Mouse (Mus musculus): Measurements from ENCODE around the gene Dmwd. TPM values are rescaled to one million over a fixed set of nuclear protein-coding genes. Genes with fewer than 3 reads are reported as not detected.
"Not testable (repeated sequence)": the region's sequence is repeated elsewhere in the genome, so short reads cannot be mapped to it uniquely, and the experiment has no call there.

Gene Dmwd
- polyA plus RNA-seq, 1 experiment from 2014 or later = 7.4 TPM

DNA sequence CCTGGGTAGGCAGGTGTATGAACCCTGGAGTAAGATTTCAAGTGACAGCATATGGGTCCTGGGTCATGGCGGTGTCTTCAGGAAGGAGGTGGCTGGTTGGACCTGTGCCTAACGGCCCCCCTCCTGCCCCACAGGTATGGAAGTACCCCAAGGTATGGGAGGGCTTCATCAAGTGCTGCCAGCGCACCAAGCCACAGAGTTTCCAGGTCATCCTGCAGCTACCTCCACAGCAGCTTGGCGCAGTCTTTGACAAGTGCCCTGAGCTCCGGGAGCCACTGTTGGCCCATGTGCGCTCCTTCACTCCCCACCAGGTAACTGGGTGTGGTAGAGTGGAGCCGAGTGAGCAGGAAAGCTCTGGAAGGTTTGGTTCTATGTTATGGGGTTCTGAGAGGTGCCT lies 22.9 kb upstream of the Dmwd start:
- H3K4me3 ChIP-seq = no peak overlapping the region
- H3K4me1 ChIP-seq = no peaks in the 10 kb centered on the region
- 85% methylated on average over 7 of the region's 7 CpGs for WGBS (ENCODE audit: insufficient replicate concordance)
- peaks cover 73% of the 10 kb centered on the region for H3K36me3 ChIP-seq
- no peaks in the 10 kb centered on the region for H3K9me3 ChIP-seq (replicated peaks)
- no peaks in the 10 kb centered on the region; the same call in 1 of the 2 replicates for H3K27me3 ChIP-seq (replicated peaks)
- no peak overlapping the region for H3K4me2 ChIP-seq
- no peak overlapping the region for H3K27ac ChIP-seq
- H3K9ac ChIP-seq = no peak overlapping the region
- ATAC-seq = no peak

DNA sequence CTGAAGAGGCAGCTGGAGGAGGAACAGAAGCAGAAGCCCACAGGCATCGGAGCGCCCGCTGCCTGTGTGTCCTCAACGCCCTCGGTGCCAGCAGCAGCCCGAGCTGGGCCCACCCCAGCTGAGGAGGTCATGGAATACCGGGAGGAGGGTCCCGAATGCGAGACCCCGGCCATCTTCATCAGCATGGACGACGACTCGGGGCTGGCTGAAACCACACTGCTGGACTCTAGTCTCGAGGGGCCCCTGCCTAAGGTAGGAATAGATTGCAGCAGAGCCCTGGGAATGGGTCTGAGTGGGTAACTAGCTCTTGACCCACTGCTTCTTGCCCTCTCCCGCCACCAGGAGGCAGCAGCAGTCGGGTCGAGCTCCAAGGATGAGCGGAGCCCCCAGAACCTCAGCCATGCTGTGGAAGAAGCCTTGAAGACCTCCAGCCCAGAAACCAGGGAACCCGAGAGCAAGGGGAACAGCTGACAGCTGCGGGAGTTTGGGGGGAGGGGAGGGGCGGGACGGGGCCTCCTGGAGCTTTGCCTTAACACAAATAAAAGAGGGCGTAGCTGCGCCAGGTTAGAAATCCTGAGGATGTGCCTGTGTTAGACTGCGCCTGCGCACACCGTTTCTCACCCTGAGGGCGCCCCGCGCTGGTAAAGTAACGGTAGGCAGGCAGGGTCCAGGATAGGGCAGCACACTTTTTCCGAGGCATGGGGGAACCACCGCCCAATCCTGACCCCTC lies 21.8 kb upstream of the Dmwd start, which contains the start of gene Rsph6a:
TSS of gene Rsph6a (plus strand) at position 644 of the 730 bp plus-strand sequence.
- 60% methylated on average over 33 of the region's 33 CpGs for WGBS (ENCODE audit: insufficient replicate concordance)
- peaks cover 62% of the 10 kb centered on the region for H3K36me3 ChIP-seq
- H3K27me3 ChIP-seq (replicated peaks) = no peaks in the 10 kb centered on the region; the same call in 1 of the 2 replicates
- H3K4me1 ChIP-seq = no peaks in the 10 kb centered on the region
- H3K4me3 ChIP-seq = no peak within 1 kb of the TSS
- H3K4me2 ChIP-seq = no peak within 1 kb of the TSS
- ATAC-seq = peak; percentile 28; the same call in 1 of the 2 replicates
- H3K27ac ChIP-seq = no peak within 1 kb of the TSS
- no peak within 1 kb of the TSS for H3K9ac ChIP-seq
- H3K9me3 ChIP-seq (replicated peaks) = no peaks in the 10 kb centered on the region

DNA sequence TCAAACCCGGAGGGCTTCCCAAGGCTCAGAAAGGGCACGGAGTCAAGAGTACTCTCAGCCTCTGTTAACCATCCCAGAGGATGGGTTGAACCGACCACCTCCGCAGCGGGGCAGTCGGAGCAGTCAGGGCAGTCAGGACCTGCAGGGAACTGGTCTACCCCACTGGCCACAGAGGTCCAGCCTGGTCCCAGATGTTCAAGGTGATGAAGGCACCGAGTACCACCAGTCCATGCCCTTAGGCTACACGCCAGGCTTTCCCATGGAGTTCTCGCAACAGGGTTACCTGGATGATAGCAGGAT lies 21.3 kb upstream of the Dmwd start:
- WGBS (ENCODE audit: insufficient replicate concordance) = 79% methylated on average over 9 of the region's 9 CpGs
- H3K4me1 ChIP-seq = no peaks in the 10 kb centered on the region
- no peak overlapping the region for H3K27ac ChIP-seq
- no peaks in the 10 kb centered on the region; the same call in 1 of the 2 replicates for H3K27me3 ChIP-seq (replicated peaks)
- no peak for ATAC-seq
- no peaks in the 10 kb centered on the region for H3K9me3 ChIP-seq (replicated peaks)
- no peak overlapping the region for H3K4me3 ChIP-seq
- no peak overlapping the region for H3K4me2 ChIP-seq
- no peak overlapping the region for H3K9ac ChIP-seq
- H3K36me3 ChIP-seq = peaks cover 57% of the 10 kb centered on the region

DNA sequence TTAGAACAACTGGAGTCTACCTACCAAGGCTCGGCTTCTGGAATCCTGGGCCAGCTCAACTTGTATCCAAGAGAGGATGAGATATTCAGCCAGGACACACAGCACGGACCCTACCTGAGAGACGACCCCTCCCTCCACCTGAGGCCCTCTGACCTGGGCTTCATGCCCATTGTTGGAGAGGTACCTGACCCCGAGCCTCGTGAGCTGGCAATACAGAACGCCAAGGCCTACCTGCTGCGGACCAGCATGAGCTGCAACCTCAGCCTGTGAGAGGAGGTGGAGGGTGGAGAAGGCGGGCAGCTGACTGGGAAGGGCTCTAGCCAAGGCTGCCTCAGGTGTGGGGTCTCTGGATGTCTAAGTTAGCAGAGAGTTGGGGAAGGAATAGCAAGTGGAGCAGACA lies 20.9 kb upstream of the Dmwd start:
- H3K4me1 ChIP-seq = no peaks in the 10 kb centered on the region
- no peak for ATAC-seq
- H3K4me3 ChIP-seq = no peak overlapping the region
- 83% methylated on average over 8 of the region's 8 CpGs for whole genome bisulfite sequencing (ENCODE audit: insufficient replicate concordance)
- H3K27me3 ChIP-seq (replicated peaks) = no peaks in the 10 kb centered on the region; the same call in 1 of the 2 replicates
- no peak overlapping the region for H3K4me2 ChIP-seq
- H3K27ac ChIP-seq = no peak overlapping the region
- H3K9me3 ChIP-seq (replicated peaks) = no peaks in the 10 kb centered on the region
- H3K36me3 ChIP-seq = peaks cover 53% of the 10 kb centered on the region
- no peak overlapping the region for H3K9ac ChIP-seq

DNA sequence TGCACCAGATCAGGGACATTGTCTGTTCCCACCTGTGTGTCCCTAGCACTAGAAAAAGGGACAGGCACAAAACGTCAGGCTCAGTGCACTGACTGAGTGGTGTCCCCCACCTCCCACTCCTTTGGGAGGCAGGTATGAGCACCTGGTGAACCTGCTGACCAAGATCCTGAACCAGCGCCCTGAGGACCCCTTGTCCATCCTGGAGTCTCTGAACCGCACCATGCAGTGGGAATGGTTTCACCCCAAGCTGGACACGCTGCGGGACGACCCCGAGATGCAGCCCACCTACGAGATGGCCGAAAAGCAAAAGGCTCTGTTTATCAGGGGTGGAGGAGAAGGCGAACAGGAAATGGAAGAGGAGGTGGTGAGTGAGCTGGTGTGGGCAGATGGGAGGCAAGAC lies 18.6 kb upstream of the Dmwd start:
- ATAC-seq = no peak
- H3K27ac ChIP-seq = no peak overlapping the region
- H3K4me2 ChIP-seq = no peak overlapping the region
- 65% methylated on average over 10 of the region's 10 CpGs for WGBS (ENCODE audit: insufficient replicate concordance)
- no peaks in the 10 kb centered on the region for H3K4me1 ChIP-seq
- H3K27me3 ChIP-seq (replicated peaks) = peaks cover 5% of the 10 kb centered on the region; the same call in 1 of the 2 replicates
- peaks cover 30% of the 10 kb centered on the region for H3K36me3 ChIP-seq
- H3K9me3 ChIP-seq (replicated peaks) = no peaks in the 10 kb centered on the region
- no peak overlapping the region for H3K4me3 ChIP-seq
- no peak overlapping the region for H3K9ac ChIP-seq

DNA sequence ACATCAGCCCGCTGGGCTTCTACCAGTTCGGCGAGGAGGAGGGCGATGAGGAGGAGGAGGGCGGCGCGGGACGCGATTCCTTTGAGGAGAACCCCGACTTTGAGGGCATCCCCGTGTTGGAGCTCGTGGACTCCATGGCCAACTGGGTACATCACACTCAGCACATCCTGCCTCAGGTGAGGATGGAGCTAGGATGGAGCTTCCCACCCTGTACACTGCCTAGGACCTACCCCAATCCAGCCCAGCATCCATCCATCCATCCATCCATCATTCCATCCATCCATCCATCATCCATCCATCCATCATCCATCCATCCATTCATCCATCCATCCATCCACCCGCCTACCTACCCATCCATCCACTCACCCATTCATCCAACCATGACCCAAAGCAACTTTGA lies 10.1 kb upstream of the Dmwd start:
- no peak for ATAC-seq
- Histone ChIP-seq H3K36me3 (no peaks in the 10 kb centered on the region), H3K27ac (no peak overlapping the region), H3K4me3 (no peak overlapping the region), H3K9ac (no peak overlapping the region), H3K4me2 (no peak overlapping the region), H3K4me1 (peaks cover 9% of the 10 kb centered on the region), H3K9me3 (replicated peaks) (no peaks in the 10 kb centered on the region), H3K27me3 (replicated peaks) (peaks cover 68% of the 10 kb centered on the region)
- 37% methylated on average over 13 of the region's 13 CpGs for WGBS (ENCODE audit: insufficient replicate concordance)

DNA sequence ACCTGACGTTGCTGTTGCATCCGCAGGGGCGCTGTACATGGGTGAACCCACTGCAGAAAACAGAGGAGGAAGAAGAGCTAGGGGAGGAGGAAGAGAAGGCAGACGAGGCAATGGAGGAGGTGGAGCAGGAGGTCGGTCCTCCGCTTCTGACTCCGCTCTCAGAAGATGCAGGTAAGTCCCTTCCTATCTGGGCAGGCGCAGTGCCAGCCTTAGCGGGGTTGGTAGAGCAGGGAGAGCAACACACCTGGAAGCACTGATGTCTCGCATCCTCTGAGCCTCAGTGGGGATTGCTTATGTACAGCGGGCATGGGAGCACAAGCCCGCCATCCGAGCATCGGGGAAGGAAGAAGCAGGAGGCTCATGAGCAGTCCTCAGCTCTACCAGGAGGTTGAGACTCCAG lies 9.0 kb upstream of the Dmwd start:
- Histone ChIP-seq H3K9me3 (replicated peaks) (no peaks in the 10 kb centered on the region), H3K27ac (no peak overlapping the region), H3K9ac (no peak overlapping the region), H3K27me3 (replicated peaks) (peaks cover 73% of the 10 kb centered on the region), H3K4me1 (peaks cover 9% of the 10 kb centered on the region), H3K36me3 (no peaks in the 10 kb centered on the region), H3K4me3 (no peak overlapping the region), H3K4me2 (no peak overlapping the region)
- ATAC-seq = no peak
- 27% methylated on average over 14 of the region's 14 CpGs for WGBS (ENCODE audit: insufficient replicate concordance)

DNA sequence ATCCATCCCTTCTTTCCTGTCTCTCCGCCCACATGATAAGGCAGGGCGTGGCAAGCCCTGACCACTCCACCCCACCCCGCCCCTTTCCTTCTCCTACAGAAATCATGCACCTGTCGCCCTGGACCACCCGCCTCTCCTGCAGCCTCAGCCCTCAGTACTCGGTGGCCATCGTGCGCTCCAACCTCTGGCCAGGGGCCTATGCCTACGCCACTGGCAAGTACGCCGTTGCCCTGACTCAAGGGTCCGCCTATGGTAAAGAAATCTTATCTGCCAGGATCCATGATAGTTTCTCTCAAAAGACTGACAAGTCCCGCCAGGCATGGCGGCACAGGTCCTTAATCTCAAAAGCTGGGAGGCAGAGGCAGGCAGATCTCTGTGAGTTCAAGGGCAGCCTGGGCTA lies 8.1 kb upstream of the Dmwd start:
- no peaks in the 10 kb centered on the region for H3K9me3 ChIP-seq (replicated peaks)
- 47% methylated on average over 13 of the region's 14 CpGs for WGBS (ENCODE audit: insufficient replicate concordance)
- no peak overlapping the region for H3K4me2 ChIP-seq
- H3K4me1 ChIP-seq = peaks cover 9% of the 10 kb centered on the region
- H3K4me3 ChIP-seq = no peak overlapping the region
- peaks cover 78% of the 10 kb centered on the region for H3K27me3 ChIP-seq (replicated peaks)
- no peak overlapping the region for H3K27ac ChIP-seq
- H3K36me3 ChIP-seq = no peaks in the 10 kb centered on the region
- no peak overlapping the region for H3K9ac ChIP-seq
- ATAC-seq = no peak

DNA sequence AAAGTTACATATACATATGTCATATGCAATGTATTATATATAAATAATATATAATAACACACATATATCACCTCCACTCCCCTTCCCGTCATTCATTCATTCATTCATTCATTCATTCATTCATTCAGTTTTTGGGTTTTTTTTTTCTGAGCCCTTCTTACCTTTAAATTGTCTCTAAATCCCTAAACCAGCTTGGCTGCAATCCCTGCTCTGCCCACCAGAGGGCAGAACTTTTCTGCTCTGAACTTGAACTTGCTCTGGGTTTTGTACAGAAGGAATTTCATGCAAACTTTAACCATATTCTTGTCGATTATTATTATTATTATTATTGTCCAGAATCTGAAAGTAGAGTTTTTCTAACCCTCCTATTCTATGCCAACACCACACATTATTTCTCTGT lies 7.3 kb upstream of the Dmwd start:
- Histone ChIP-seq H3K27me3 (replicated peaks) (peaks cover 78% of the 10 kb centered on the region), H3K9ac (no peak overlapping the region), H3K9me3 (replicated peaks) (no peaks in the 10 kb centered on the region), H3K36me3 (no peaks in the 10 kb centered on the region), H3K4me3 (no peak overlapping the region), H3K4me1 (peaks cover 9% of the 10 kb centered on the region), H3K4me2 (no peak overlapping the region), H3K27ac (no peak overlapping the region)
- ATAC-seq = no peak
- WGBS (ENCODE audit: insufficient replicate concordance) = 2% methylated on average over 2 of the region's 2 CpGs

DNA sequence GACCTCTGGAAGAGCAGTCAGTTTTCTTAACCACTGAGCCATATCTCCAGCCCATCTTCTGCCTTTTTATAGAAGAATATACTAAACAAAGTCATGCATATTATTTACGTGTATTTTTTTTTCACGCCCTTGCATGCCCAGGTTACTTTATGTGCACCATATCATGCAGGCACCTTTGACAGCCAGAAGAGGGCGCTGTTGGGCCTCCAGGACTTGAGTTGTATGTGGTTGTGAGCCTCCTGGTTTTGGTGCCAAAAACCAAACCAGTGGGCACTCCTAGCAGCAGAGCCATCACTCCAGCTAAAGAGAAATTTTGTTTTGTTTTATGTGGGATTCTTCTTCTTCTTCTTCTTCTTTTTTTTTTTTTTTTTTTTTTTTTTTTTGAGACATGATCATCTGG lies 6.5 kb upstream of the Dmwd start:
- peaks cover 9% of the 10 kb centered on the region for H3K4me1 ChIP-seq
- H3K27ac ChIP-seq = no peak overlapping the region
- 34% methylated on average over 3 of the region's 3 CpGs for WGBS (ENCODE audit: insufficient replicate concordance)
- no peak overlapping the region for H3K4me2 ChIP-seq
- H3K4me3 ChIP-seq = no peak overlapping the region
- ATAC-seq = no peak
- H3K9me3 ChIP-seq (replicated peaks) = no peaks in the 10 kb centered on the region
- no peak overlapping the region for H3K9ac ChIP-seq
- H3K27me3 ChIP-seq (replicated peaks) = peaks cover 73% of the 10 kb centered on the region
- no peaks in the 10 kb centered on the region for H3K36me3 ChIP-seq

DNA sequence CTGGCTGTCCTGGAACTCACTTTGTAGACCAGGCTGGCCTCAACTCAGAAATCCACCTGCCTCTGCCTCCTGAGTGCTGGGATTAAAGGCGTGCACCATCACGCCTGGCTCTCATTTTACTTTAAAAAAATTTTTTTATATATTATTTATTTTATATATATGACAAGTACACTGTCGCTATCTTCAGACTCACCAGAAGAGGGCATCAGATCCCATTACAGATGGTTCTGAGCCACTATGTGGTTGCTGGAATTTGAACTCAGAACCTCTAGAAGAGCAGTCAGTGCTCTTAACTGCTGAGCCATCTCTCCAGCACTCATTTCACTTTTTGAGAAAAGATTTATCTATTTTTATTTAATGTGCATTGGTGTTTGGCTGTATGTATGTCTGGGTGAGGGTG lies 5.0 kb upstream of the Dmwd start:
- not testable (repeated sequence) for H3K9ac ChIP-seq; H3K4me3 ChIP-seq; H3K36me3 ChIP-seq; H3K9me3 ChIP-seq (replicated peaks); ATAC-seq; H3K4me2 ChIP-seq; H3K27ac ChIP-seq
- peaks cover 58% of the 10 kb centered on the region for H3K27me3 ChIP-seq (replicated peaks)
- 38% methylated on average over 3 of the region's 3 CpGs for WGBS (ENCODE audit: insufficient replicate concordance)
- H3K4me1 ChIP-seq = peaks cover 18% of the 10 kb centered on the region

DNA sequence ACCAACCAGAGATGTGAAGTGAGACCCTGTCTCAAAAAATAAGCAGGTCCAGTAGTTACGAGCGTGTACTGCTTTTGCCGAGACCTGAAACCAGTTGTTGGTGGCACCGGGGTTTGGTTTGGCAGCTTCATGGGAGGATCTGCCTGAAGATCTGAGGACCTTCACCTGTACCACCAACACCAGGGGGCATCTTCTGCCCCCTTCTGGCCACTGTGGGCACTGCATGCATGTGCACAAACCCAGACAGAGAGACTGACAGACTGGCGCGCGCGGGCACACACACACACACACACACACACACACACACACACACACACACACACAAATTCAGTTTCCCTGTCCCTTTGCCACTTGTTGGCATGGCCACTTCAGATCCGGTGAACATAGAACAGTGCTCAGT lies 2.5 kb upstream of the Dmwd start:
- Histone ChIP-seq H3K9me3 (replicated peaks) (no peaks in the 10 kb centered on the region), H3K27ac (no peak overlapping the region), H3K36me3 (peaks cover 6% of the 10 kb centered on the region), H3K4me1 (peaks cover 30% of the 10 kb centered on the region), H3K4me3 (no peak overlapping the region), H3K27me3 (replicated peaks) (peaks cover 34% of the 10 kb centered on the region), H3K4me2 (no peak overlapping the region), H3K9ac (no peak overlapping the region)
- no peak for ATAC-seq
- 64% methylated on average over 9 of the region's 9 CpGs for WGBS (ENCODE audit: insufficient replicate concordance)

DNA sequence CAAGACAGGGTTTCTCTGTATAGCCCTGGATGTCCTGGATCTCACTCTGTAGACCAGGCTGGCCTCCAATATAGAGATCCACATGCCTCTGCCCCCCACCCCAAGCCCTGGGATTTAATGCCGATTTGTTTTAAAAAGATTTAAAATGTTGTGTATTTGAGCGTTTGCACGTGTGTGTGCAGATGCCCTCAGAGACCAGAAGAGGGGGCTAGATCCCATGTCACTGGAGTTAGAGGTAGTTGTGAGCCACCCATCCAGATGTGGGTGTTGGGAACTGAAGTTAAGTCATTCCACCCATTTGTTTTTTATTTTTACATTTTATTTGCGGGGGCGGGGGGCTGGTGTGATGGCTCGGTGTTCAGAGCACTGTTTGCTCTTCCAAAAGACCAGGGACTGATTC lies 1.5 kb upstream of the Dmwd start:
- Histone ChIP-seq H3K4me1 (peaks cover 40% of the 10 kb centered on the region), H3K27me3 (replicated peaks) (peaks cover 39% of the 10 kb centered on the region), H3K4me2 (no peak overlapping the region), H3K9ac (no peak overlapping the region), H3K9me3 (replicated peaks) (no peaks in the 10 kb centered on the region), H3K36me3 (peaks cover 16% of the 10 kb centered on the region), H3K27ac (no peak overlapping the region), H3K4me3 (no peak overlapping the region)
- ATAC-seq = no peak
- WGBS (ENCODE audit: insufficient replicate concordance) = 81% methylated on average over 6 of the region's 6 CpGs
